Mouse (Mus musculus) cerebellum, postnatal 36 days (tissue): ENCODE measurements around the gene Gm13283.
"Not testable (repeated sequence)": the region's sequence is repeated elsewhere in the genome, so short reads cannot be mapped to it uniquely, and the experiment has no call there.

Experiments used
- DNase-seq, 2 experiments: peaks; one replicate each; pipeline ENCODE4 v3.0.0; 2021 to 2022; ENCODE audit warnings: mixed read lengths in 2 of 2

Gm13283 gene

GRCm38 (mm10) chr4:88763384-88764018 is 3.6 kb downstream of the Gm13283 start:
- peak; percentile 28 to 41 for DNase-seq

- not testable (repeated sequence) for DNase-seq
Observed at GRCm38 (mm10) chr4:88773534-88773933, 13.6 kb downstream of the Gm13283 start, which contains the start of gene Gm13290. TSS of gene Gm13290 (plus strand) at chr4:88773834.

- not testable (repeated sequence) for DNase-seq
Observed at GRCm38 (mm10) chr4:88776622-88777021, 16.7 kb downstream of the Gm13283 start, which contains the start of gene Gm13289. TSS of gene Gm13289 (plus strand) at chr4:88776922.

GRCm38 (mm10) chr4:88779550-88779949 is 19.6 kb downstream of the Gm13283 start, which contains the start of gene Gm13272:
TSS of gene Gm13272 (plus strand) at chr4:88779850.
- DNase-seq, result not testable (repeated sequence)

GRCm38 (mm10) chr4:88780320-88780719 is 20.4 kb downstream of the Gm13283 start:
- DNase-seq, result not testable (repeated sequence)

GRCm38 (mm10) chr4:88781831-88782230 is 21.9 kb downstream of the Gm13283 start, which contains the start of gene Ifnz:
TSS of gene Ifnz (plus strand) at chr4:88782131.
- DNase-seq, result not testable (repeated sequence)

GRCm38 (mm10) chr4:88782335-88782734 is 22.4 kb downstream of the Gm13283 start:
- DNase-seq, result not testable (repeated sequence)

- DNase-seq, result not testable (repeated sequence)
Observed at GRCm38 (mm10) chr4:88785409-88785808, 25.5 kb downstream of the Gm13283 start, which contains the start of gene Gm13276. TSS of gene Gm13276 (plus strand) at chr4:88785709.

- peak; percentile 72 to 75 for DNase-seq
Observed at GRCm38 (mm10) chr4:88788402-88788801, 28.5 kb downstream of the Gm13283 start, which contains the start of gene Gm13277. TSS of gene Gm13277 (plus strand) at chr4:88788632.

- not testable (repeated sequence) for DNase-seq
Observed at GRCm38 (mm10) chr4:88791250-88791649, 31.3 kb downstream of the Gm13283 start, which contains the start of gene Gm13278. TSS of gene Gm13278 (plus strand) at chr4:88791550.

- DNase-seq, result peak; percentile 50 to 74
Observed at GRCm38 (mm10) chr4:88793936-88794675, 34.2 kb downstream of the Gm13283 start, which contains the start of gene Gm13275. TSS of gene Gm13275 (plus strand) at chr4:88794487.

GRCm38 (mm10) chr4:88797097-88797496 is 37.2 kb downstream of the Gm13283 start, which contains the start of gene Gm13279:
TSS of gene Gm13279 (plus strand) at chr4:88797397.
- DNase-seq, result not testable (repeated sequence)

GRCm38 (mm10) chr4:88799365-88799764 is 39.4 kb downstream of the Gm13283 start, which contains the start of gene Gm13285:
TSS of gene Gm13285 (plus strand) at chr4:88799665.
- not testable (repeated sequence) for DNase-seq

GRCm38 (mm10) chr4:88802954-88803353 is 43.0 kb downstream of the Gm13283 start, which contains the start of gene Gm13287:
TSS of gene Gm13287 (plus strand) at chr4:88803254.
- not testable (repeated sequence) for DNase-seq

- not testable (repeated sequence) for DNase-seq
Observed at GRCm38 (mm10) chr4:88805231-88805630, 45.3 kb downstream of the Gm13283 start, which contains the start of gene Gm13288. TSS of gene Gm13288 (plus strand) at chr4:88805531.

GRCm38 (mm10) chr4:88805761-88806160 is 45.8 kb downstream of the Gm13283 start:
- DNase-seq, result not testable (repeated sequence)
